Mouse (Mus musculus) midbrain, embryonic 15.5 days (tissue): Measurements from ENCODE around the gene Ppp1r9b. TPM values are rescaled to one million over a fixed set of nuclear protein-coding genes. Genes with fewer than 3 reads are reported as not detected.

Source experiments
- ATAC-seq: fragments of 200-750 bp; cut with Nextera tagmentation; replicated peaks from 2 replicates; pipeline ENCODE4 v1.8.0; 2017; ENCODE audit warnings: moderate TSS enrichment
- H3K27ac ChIP-seq: fragments of 300-500 bp; sonication (generic); 2 replicates; pipeline ENCODE4 v1.5.1; 2015; ENCODE audit warnings: mild to moderate bottlenecking, inconsistent platforms
- H3K27me3 ChIP-seq: fragments of 300-500 bp; sonication (generic); replicated peaks from 2 replicates; pipeline ENCODE4 v1.6.1; 2015; ENCODE audit warnings: inconsistent platforms
- H3K36me3 ChIP-seq: fragments of 300-500 bp; sonication (generic); replicated peaks from 2 replicates; pipeline ENCODE4 v1.6.1; 2015; ENCODE audit warnings: inconsistent platforms
- H3K4me1 ChIP-seq: fragments of 300-500 bp; sonication (generic); 2 replicates; pipeline ENCODE4 v1.6.1; 2015; ENCODE audit warnings: inconsistent platforms
- H3K4me2 ChIP-seq: fragments of 300-500 bp; sonication (generic); 2 replicates; pipeline ENCODE4 v1.6.1; 2015; ENCODE audit warnings: inconsistent platforms, mild to moderate bottlenecking, moderate library complexity
- H3K4me3 ChIP-seq: fragments of 300-500 bp; sonication (generic); 2 replicates; pipeline ENCODE4 v1.5.1; 2015; ENCODE audit warnings: mild to moderate bottlenecking, inconsistent platforms
- H3K9ac ChIP-seq: fragments of 300-500 bp; sonication (generic); 2 replicates; pipeline ENCODE4 v1.6.1; 2015; ENCODE audit warnings: mild to moderate bottlenecking, inconsistent platforms
- H3K9me3 ChIP-seq: fragments of 300-500 bp; sonication (generic); 2 replicates; pipeline ENCODE4 v1.6.1; 2016; ENCODE audit warnings: inconsistent platforms
- whole genome bisulfite sequencing: fragments of 180-500 bp; shearing (Covaris S2); methylation state at CpG from one replicate; pipeline ENCODE4 v1.1.7; 2015; ENCODE audit warnings: mixed read lengths; 5-methylcytosine and 5-hydroxymethylcytosine counted together
- polyA plus RNA-seq: library from polyadenylated mRNA; unstranded; fragments of >200 nt; fragmentation: Nextera tagmentation; extraction: Ambion mirVana; gene quantifications from 2 replicates; pipeline ENCODE4 v1.2.1, GENCODE M21; 2015

The Ppp1r9b gene
- polyA plus RNA-seq, 1 experiment from 2014 or later: 20.5 TPM

DNA sequence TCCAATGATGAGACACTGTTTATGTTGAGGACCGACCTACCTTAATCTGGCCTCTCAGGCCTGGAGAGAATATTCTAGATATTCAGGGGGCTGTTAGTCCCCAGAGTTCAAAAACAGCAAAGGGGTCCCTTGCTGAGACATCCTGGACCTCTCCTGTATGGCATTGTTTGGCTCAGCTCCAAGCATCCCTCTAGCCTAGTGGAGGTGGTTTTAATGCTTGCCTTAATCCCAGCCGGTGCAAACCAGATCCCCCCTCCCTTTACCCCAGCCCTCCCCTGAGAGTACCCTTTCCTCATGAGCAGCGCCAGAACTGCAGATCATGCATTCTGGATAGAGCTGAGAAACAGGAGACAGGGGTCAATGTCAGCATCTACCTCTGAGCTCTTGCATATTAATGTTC, 21.7 kb downstream of the Ppp1r9b start:
- Histone ChIP-seq H3K9ac (peak overlapping the region; percentile 100; the same call in 1 of the 2 replicates), H3K4me1 (peaks cover 70% of the 10 kb centered on the region), H3K4me3 (peak overlapping the region; percentile 99), H3K4me2 (peak overlapping the region; percentile 91), H3K27me3 (no peaks in the 10 kb centered on the region), H3K36me3 (0 out of 2 replicates have a peak, but pooled peaks cover 5% of the 10 kb centered on the region), H3K9me3 (no peaks in the 10 kb centered on the region), H3K27ac (peak overlapping the region; percentile 95)
- 17% methylated on average over 3 of the region's 3 CpGs for WGBS
- no peak for ATAC-seq

DNA sequence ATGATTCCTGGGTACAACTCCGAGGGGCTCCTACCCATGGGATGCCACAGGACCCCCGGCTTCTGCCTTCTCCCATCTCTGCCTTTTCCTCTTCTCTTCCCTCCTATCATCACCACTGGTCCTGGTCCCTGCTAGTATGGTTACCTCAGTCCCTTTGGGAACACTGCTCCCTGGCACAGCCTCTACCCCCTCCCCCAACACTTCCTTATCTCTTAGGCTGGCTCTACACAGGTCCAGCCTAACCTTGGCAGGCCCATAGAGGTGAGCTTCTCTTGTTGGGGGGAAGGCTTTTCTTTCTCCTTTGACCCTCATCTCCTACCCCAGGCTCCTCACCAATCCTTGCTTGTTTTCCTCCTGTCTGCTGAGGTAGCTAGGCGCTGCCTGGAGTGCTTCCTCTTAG, 24.6 kb downstream of the Ppp1r9b start:
- Histone ChIP-seq H3K4me2 (no peak overlapping the region), H3K36me3 (peaks cover 16% of the 10 kb centered on the region; the same call in 1 of the 2 replicates), H3K27ac (no peak overlapping the region), H3K4me1 (peaks cover 55% of the 10 kb centered on the region), H3K27me3 (no peaks in the 10 kb centered on the region), H3K4me3 (no peak overlapping the region), H3K9me3 (no peaks in the 10 kb centered on the region), H3K9ac (no peak overlapping the region)
- ATAC-seq: no peak
- 68% methylated on average over 3 of the region's 3 CpGs for WGBS

GRCm38 (mm10) chr11:95022237-95022992, 31.6 kb downstream of the Ppp1r9b start:
- H3K27me3 ChIP-seq: no peaks in the 10 kb centered on the region
- ATAC-seq: no peak
- H3K4me2 ChIP-seq: no peak overlapping the region
- H3K36me3 ChIP-seq: peaks cover 61% of the 10 kb centered on the region
- no peak overlapping the region for H3K27ac ChIP-seq
- H3K9me3 ChIP-seq: no peaks in the 10 kb centered on the region
- peaks cover 3% of the 10 kb centered on the region; the same call in 1 of the 2 replicates for H3K4me1 ChIP-seq
- no peak overlapping the region for H3K9ac ChIP-seq
- WGBS: 84% methylated on average over 10 of the region's 10 CpGs
- no peak overlapping the region for H3K4me3 ChIP-seq

GRCm38 (mm10) chr11:95023481-95023880, 32.6 kb downstream of the Ppp1r9b start:
- H3K27me3 ChIP-seq: no peaks in the 10 kb centered on the region
- 94% methylated on average over 9 of the region's 9 CpGs for WGBS
- no peak overlapping the region for H3K27ac ChIP-seq
- H3K36me3 ChIP-seq: peaks cover 61% of the 10 kb centered on the region
- no peak overlapping the region for H3K9ac ChIP-seq
- no peak overlapping the region for H3K4me2 ChIP-seq
- no peak overlapping the region for H3K4me3 ChIP-seq
- no peaks in the 10 kb centered on the region; the same call in 1 of the 2 replicates for H3K4me1 ChIP-seq
- no peak for ATAC-seq
- H3K9me3 ChIP-seq: no peaks in the 10 kb centered on the region

DNA sequence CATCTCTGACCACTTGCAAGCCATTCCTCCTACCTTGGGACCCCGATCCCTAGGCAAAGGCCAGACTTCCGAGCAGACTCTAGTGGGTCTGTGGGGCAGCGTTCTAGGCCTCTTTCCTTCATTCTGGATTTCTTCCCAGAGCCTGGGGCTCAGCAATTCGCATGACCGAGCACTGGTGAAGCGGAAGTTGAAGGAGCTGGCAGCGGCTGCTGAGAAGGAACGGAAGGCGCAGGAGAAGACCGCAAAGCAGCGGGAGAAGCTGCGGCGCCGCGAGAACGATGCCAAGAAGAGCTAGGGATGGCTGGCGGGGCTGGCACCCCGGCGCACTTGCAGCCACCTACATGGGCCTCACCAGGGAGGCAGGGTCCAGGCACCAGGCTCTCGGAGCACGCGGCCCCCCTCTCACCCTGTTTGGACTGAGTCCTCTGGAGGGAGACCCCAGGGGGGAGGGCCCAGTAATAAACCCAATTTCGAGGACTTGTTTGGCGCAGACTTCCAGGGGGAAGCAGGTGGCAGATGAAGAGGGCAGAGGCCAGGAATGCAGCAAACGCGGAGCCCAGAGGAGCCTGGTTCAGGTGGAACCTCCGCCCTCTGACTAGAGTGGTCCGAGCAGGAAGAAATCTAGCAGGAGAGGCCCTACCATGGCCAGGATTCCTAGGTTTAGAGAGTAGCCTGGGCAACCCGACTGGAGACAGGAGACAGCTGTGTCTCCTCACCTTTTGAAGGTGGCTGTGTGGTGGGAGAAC, 33.8 kb downstream of the Ppp1r9b start:
- peak overlapping the region; percentile 38; the same call in 1 of the 2 replicates for H3K27ac ChIP-seq
- H3K9me3 ChIP-seq: no peaks in the 10 kb centered on the region
- ATAC-seq: no peak
- H3K4me3 ChIP-seq: no peak overlapping the region
- peaks cover 56% of the 10 kb centered on the region for H3K36me3 ChIP-seq
- no peaks in the 10 kb centered on the region for H3K27me3 ChIP-seq
- no peaks in the 10 kb centered on the region; the same call in 1 of the 2 replicates for H3K4me1 ChIP-seq
- 68% methylated on average over 29 of the region's 29 CpGs for WGBS
- no peak overlapping the region for H3K9ac ChIP-seq
- H3K4me2 ChIP-seq: no peak overlapping the region

- Histone ChIP-seq H3K9me3 (no peaks in the 10 kb centered on the region), H3K27ac (0 out of 2 replicates have a peak overlapping the region, but pooled peaks have one; percentile 38), H3K27me3 (no peaks in the 10 kb centered on the region), H3K4me2 (no peak overlapping the region), H3K4me3 (no peak overlapping the region), H3K36me3 (peaks cover 51% of the 10 kb centered on the region), H3K9ac (no peak overlapping the region), H3K4me1 (no peaks in the 10 kb centered on the region; the same call in 1 of the 2 replicates)
- WGBS: 87% methylated on average over 11 of the region's 11 CpGs
- no peak for ATAC-seq
Observed at GRCm38 (mm10) chr11:95025227-95026012, 34.6 kb downstream of the Ppp1r9b start.

DNA sequence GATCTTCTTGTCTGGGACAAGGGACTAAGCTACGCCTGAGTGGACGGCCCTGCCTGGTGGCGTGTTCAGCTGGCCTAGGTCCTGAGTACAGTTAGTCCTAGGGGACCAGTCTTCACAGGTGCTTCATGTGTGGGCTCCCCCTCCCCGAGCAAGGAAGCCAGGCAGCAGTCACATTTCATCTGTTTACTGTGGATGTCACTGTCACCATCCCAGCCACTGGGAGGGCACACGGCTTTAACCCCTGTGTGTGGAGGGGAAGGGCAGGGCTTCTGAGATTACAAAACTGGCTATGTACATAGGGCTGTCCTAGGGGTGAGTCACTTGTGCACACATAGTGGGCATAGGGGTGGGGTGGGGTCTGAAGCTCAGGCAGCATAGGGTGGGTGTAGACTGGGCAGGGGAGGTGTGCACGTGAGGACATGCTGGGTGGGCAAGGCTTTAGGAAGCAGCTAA, 35.3 kb downstream of the Ppp1r9b start:
- ATAC-seq: peak; percentile 34; the same call in 1 of the 2 replicates
- WGBS: 68% methylated on average over 6 of the region's 6 CpGs
- no peaks in the 10 kb centered on the region for H3K27me3 ChIP-seq
- H3K4me1 ChIP-seq: no peaks in the 10 kb centered on the region; the same call in 1 of the 2 replicates
- H3K4me3 ChIP-seq: no peak overlapping the region
- peaks cover 44% of the 10 kb centered on the region for H3K36me3 ChIP-seq
- no peak overlapping the region for H3K9ac ChIP-seq
- H3K4me2 ChIP-seq: no peak overlapping the region
- 0 out of 2 replicates have a peak overlapping the region, but pooled peaks have one; percentile 6 for H3K27ac ChIP-seq
- no peaks in the 10 kb centered on the region for H3K9me3 ChIP-seq

- WGBS: 81% methylated on average over 6 of the region's 6 CpGs
- Histone ChIP-seq H3K9ac (no peak overlapping the region), H3K27me3 (no peaks in the 10 kb centered on the region), H3K36me3 (peaks cover 37% of the 10 kb centered on the region), H3K27ac (peak overlapping the region; percentile 7; the same call in 1 of the 2 replicates), H3K4me2 (no peak overlapping the region), H3K4me1 (no peaks in the 10 kb centered on the region; the same call in 1 of the 2 replicates), H3K9me3 (no peaks in the 10 kb centered on the region), H3K4me3 (no peak overlapping the region)
- ATAC-seq: no peak
Observed at GRCm38 (mm10) chr11:95026849-95027248, 36.0 kb downstream of the Ppp1r9b start.

DNA sequence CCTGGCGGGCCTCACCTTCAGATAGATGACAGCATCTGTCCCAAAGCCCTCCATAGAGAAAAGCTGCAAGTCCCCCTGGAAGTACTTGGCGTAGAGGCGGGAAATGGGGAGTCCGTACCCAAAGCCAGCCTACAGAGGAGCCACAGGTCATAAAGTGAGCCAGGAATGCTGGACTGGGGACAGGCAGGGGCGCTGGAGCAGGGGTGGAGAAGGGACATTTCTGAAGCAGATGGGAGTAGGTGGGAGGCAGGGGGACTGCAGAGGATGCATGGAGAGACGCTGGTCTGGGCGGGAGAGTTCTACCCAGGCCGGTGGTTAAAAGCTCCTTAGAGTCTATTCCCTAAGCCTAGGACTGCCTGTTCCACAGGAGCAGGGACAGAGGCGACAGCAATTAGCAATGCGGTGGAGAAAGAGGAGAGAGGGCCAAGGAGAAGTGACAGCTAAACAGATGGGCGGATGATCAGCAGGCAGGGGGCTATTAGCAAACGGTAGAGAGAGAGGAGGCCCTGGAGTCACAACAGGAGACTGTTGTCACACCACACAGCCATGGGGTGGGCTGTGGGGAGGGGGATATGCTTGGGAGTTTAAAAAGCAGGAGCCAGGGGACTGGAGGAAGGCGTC, 37.1 kb downstream of the Ppp1r9b start:
- Histone ChIP-seq H3K9me3 (no peaks in the 10 kb centered on the region), H3K9ac (no peak overlapping the region), H3K4me2 (no peak overlapping the region), H3K36me3 (peaks cover 25% of the 10 kb centered on the region), H3K27me3 (no peaks in the 10 kb centered on the region), H3K27ac (no peak overlapping the region), H3K4me1 (no peaks in the 10 kb centered on the region; the same call in 1 of the 2 replicates), H3K4me3 (no peak overlapping the region)
- 35% methylated on average over 13 of the region's 13 CpGs for WGBS
- ATAC-seq: no peak

- no peak overlapping the region for H3K27ac ChIP-seq
- 51% methylated on average over 6 of the region's 6 CpGs for WGBS
- H3K9me3 ChIP-seq: no peaks in the 10 kb centered on the region
- no peaks in the 10 kb centered on the region for H3K36me3 ChIP-seq
- no peak overlapping the region for H3K4me2 ChIP-seq
- ATAC-seq: no peak
- no peaks in the 10 kb centered on the region for H3K4me1 ChIP-seq
- no peaks in the 10 kb centered on the region for H3K27me3 ChIP-seq
- no peak overlapping the region for H3K4me3 ChIP-seq
- H3K9ac ChIP-seq: no peak overlapping the region
Observed at GRCm38 (mm10) chr11:95032945-95033344, 42.1 kb downstream of the Ppp1r9b start.

GRCm38 (mm10) chr11:95033617-95034016, 42.8 kb downstream of the Ppp1r9b start:
- Histone ChIP-seq H3K4me1 (no peaks in the 10 kb centered on the region), H3K9ac (no peak overlapping the region), H3K9me3 (no peaks in the 10 kb centered on the region), H3K27ac (no peak overlapping the region), H3K4me3 (no peak overlapping the region), H3K4me2 (no peak overlapping the region), H3K27me3 (no peaks in the 10 kb centered on the region), H3K36me3 (no peaks in the 10 kb centered on the region)
- ATAC-seq: no peak
- 82% methylated on average over 14 of the region's 14 CpGs for WGBS
